Mouse (Mus musculus): Measurements from ENCODE around the gene Dao.

The Dao gene

GRCm38 (mm10) chr5:114072262-114072661 lies 68.8 kb downstream of the Dao start:
- DNase-seq (ENCODE audit: low spot score), result no peak

All from spleen, adult 12 weeks (tissue).